Mouse (Mus musculus): ENCODE measurements at regions not wholly inside any gene's neighbourhood (a gene's known extent, or its start where the extent isn't known, plus 50 kb on each side); places are given as distances from the start of the nearest gene placed in this dataset.

GRCm38 (mm10) chr2:17876942-17877341, 119.8 kb downstream of the H2al2a start:
- no peaks in the 10 kb centered on the region for H3K36me3 ChIP-seq (ENCODE audit: control insufficient read depth, insufficient read depth, low read length)
- 93% methylated on average over 3 of the region's 3 CpGs for WGBS
- H3K4me1 ChIP-seq (ENCODE audit: control insufficient read depth, insufficient read depth, low read length): 0 out of 2 replicates have a peak, but pooled peaks cover 4% of the 10 kb centered on the region
- no peak overlapping the region for H3K4me3 ChIP-seq (ENCODE audit: low read depth, low read length)
- no peak overlapping the region for H3K9ac ChIP-seq (ENCODE audit: low read length)
- H3K27me3 ChIP-seq (ENCODE audit: control insufficient read depth, insufficient read depth, low read length): no peaks in the 10 kb centered on the region
- no peak for DNase-seq (ENCODE audit: low spot score, missing footprints)
- no peak overlapping the region for H3K4me2 ChIP-seq
- no peaks in the 10 kb centered on the region for H3K9me3 ChIP-seq (ENCODE audit: control insufficient read depth, low read length)
- no peak overlapping the region for H3K27ac ChIP-seq (ENCODE audit: low read depth, low read length)
- no peak for ATAC-seq (ENCODE audit: low FRiP score)

- Histone ChIP-seq H3K36me3 (ENCODE audit: control insufficient read depth, insufficient read depth, low read length) (no peaks in the 10 kb centered on the region), H3K9ac (ENCODE audit: low read length) (no peak overlapping the region), H3K4me1 (ENCODE audit: control insufficient read depth, insufficient read depth, low read length) (0 out of 2 replicates have a peak, but pooled peaks cover 2% of the 10 kb centered on the region), H3K4me3 (ENCODE audit: low read depth, low read length) (no peak overlapping the region), H3K27me3 (ENCODE audit: control insufficient read depth, insufficient read depth, low read length) (no peaks in the 10 kb centered on the region), H3K9me3 (ENCODE audit: control insufficient read depth, low read length) (no peaks in the 10 kb centered on the region), H3K27ac (ENCODE audit: low read depth, low read length) (no peak overlapping the region), H3K4me2 (no peak overlapping the region)
- WGBS: 87% methylated on average over 9 of the region's 9 CpGs
- DNase-seq (ENCODE audit: low spot score, missing footprints) (no peak), ATAC-seq (ENCODE audit: low FRiP score) (no peak)
Observed at GRCm38 (mm10) chr2:17876155-17876554, 120.6 kb downstream of the H2al2a start.

GRCm38 (mm10) chr2:17870562-17870961, 126.2 kb downstream of the H2al2a start:
- Histone ChIP-seq H3K36me3 (ENCODE audit: control insufficient read depth, insufficient read depth, low read length) (no peaks in the 10 kb centered on the region), H3K4me2 (no peak overlapping the region), H3K27ac (ENCODE audit: low read depth, low read length) (no peak overlapping the region), H3K4me1 (ENCODE audit: control insufficient read depth, insufficient read depth, low read length) (peaks cover 3% of the 10 kb centered on the region; the same call in 1 of the 2 replicates), H3K9me3 (ENCODE audit: control insufficient read depth, low read length) (no peaks in the 10 kb centered on the region), H3K27me3 (ENCODE audit: control insufficient read depth, insufficient read depth, low read length) (no peaks in the 10 kb centered on the region), H3K4me3 (ENCODE audit: low read depth, low read length) (no peak overlapping the region), H3K9ac (ENCODE audit: low read length) (no peak overlapping the region)
- WGBS: 50% methylated on average over 2 of the region's 2 CpGs
- DNase-seq (ENCODE audit: low spot score, missing footprints) (no peak), ATAC-seq (ENCODE audit: low FRiP score) (no peak)

DNA sequence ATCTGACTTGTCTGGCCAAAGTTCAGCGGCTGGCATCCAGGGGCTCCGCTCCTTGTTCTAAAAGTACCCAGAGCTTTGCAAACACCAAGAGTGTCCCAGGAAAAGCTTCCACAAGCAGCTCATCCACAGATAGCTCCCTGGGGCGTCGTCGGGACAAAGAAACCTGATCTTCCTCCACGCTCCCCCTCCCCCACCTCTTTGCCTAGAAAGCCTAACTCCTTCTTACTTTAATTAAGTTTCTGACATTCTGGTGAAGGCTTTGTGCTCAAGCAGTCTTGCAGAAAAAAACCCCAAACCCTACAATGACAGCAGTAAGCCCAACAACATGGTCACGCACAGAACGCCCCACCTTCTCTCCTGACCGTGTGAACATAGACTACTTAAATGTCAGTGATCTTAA, 128.6 kb downstream of the H2al2a start:
- H3K9ac ChIP-seq (ENCODE audit: low read length): no peak overlapping the region
- H3K27me3 ChIP-seq (ENCODE audit: control insufficient read depth, insufficient read depth, low read length): no peaks in the 10 kb centered on the region
- no peak overlapping the region for H3K27ac ChIP-seq (ENCODE audit: low read depth, low read length)
- H3K36me3 ChIP-seq (ENCODE audit: control insufficient read depth, insufficient read depth, low read length): no peaks in the 10 kb centered on the region
- peaks cover 9% of the 10 kb centered on the region for H3K4me1 ChIP-seq (ENCODE audit: control insufficient read depth, insufficient read depth, low read length)
- no peaks in the 10 kb centered on the region for H3K9me3 ChIP-seq (ENCODE audit: control insufficient read depth, low read length)
- H3K4me3 ChIP-seq (ENCODE audit: low read depth, low read length): no peak overlapping the region
- DNase-seq (ENCODE audit: low spot score, missing footprints) (peak; percentile 88), ATAC-seq (ENCODE audit: low FRiP score) (no peak)
- H3K4me2 ChIP-seq: no peak overlapping the region
- WGBS: 5% methylated on average over 9 of the region's 9 CpGs

DNA sequence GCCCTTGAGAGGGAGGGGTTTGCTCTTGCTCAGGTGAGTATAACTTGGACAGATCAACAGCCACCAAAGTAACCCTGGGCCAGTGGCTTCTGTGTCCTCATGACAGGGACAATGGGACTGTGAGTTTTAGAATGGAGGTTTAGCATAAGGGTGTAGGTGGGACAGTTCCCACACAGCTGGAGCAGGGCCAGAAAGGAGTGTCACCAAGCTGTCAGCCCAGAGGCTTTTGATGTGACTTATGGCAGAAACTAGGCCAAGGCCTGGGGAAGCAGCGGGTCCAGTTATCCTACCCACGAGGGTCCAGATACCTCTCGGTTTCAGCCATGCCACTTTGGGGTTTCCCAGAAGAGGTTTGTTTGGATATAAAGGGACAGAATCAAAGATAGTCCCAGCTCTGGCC, 129.4 kb downstream of the H2al2a start:
- H3K9me3 ChIP-seq (ENCODE audit: control insufficient read depth, low read length): no peaks in the 10 kb centered on the region
- no peak overlapping the region for H3K4me2 ChIP-seq
- no peak for ATAC-seq (ENCODE audit: low FRiP score)
- H3K36me3 ChIP-seq (ENCODE audit: control insufficient read depth, insufficient read depth, low read length): no peaks in the 10 kb centered on the region
- no peak overlapping the region for H3K4me3 ChIP-seq (ENCODE audit: low read depth, low read length)
- H3K27ac ChIP-seq (ENCODE audit: low read depth, low read length): no peak overlapping the region
- H3K4me1 ChIP-seq (ENCODE audit: control insufficient read depth, insufficient read depth, low read length): peaks cover 9% of the 10 kb centered on the region
- H3K27me3 ChIP-seq (ENCODE audit: control insufficient read depth, insufficient read depth, low read length): no peaks in the 10 kb centered on the region
- WGBS: 74% methylated on average over 3 of the region's 3 CpGs
- no peak for DNase-seq (ENCODE audit: low spot score, missing footprints)
- no peak overlapping the region for H3K9ac ChIP-seq (ENCODE audit: low read length)

DNA sequence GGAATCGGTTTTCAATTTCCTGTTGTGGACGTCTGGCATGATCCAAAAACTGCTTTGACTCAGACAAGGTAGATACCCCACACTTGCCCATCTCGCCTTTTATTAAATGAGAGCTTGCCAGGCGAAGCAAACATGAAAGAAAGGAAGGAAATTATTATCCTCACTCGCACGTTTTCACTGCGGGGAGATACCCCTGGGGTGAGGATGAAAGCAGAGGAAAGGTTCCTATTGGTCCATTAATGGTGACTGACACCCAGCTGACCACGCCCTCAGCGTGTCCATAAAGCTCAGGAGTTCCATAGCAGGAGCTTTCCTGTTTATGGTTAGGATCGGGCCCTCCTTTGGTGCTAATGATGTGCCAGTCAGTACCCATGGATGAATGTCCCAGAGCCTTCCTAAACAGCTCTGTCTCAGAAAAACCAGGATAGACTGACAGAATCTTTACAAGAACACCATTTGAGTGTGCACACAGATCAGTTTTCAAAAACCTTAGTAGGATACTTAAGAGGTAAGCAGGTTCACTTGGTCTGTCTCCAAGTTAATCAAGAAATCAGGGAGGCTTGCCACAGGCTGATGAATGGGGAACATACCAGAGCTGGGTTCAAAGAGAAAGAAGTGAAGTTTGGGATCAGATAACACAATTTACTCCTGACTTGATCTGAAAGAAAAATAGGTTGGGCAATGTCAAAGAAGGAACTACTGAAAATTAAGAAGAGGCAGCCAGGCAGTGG, 130.7 kb upstream of the Nebl start:
- no peaks in the 10 kb centered on the region for H3K27me3 ChIP-seq (ENCODE audit: control insufficient read depth, insufficient read depth, low read length)
- no peak overlapping the region for H3K9ac ChIP-seq (ENCODE audit: low read length)
- no peak for DNase-seq (ENCODE audit: low spot score, missing footprints)
- ATAC-seq (ENCODE audit: low FRiP score): peak; percentile 70; the same call in 1 of the 2 replicates
- WGBS: 20% methylated on average over 10 of the region's 10 CpGs
- H3K4me3 ChIP-seq (ENCODE audit: low read depth, low read length): no peak overlapping the region
- H3K4me1 ChIP-seq (ENCODE audit: control insufficient read depth, insufficient read depth, low read length): peaks cover 6% of the 10 kb centered on the region
- no peaks in the 10 kb centered on the region for H3K36me3 ChIP-seq (ENCODE audit: control insufficient read depth, insufficient read depth, low read length)
- H3K4me2 ChIP-seq: peak overlapping the region; percentile 32
- H3K27ac ChIP-seq (ENCODE audit: low read depth, low read length): no peak overlapping the region
- no peaks in the 10 kb centered on the region for H3K9me3 ChIP-seq (ENCODE audit: control insufficient read depth, low read length)

DNA sequence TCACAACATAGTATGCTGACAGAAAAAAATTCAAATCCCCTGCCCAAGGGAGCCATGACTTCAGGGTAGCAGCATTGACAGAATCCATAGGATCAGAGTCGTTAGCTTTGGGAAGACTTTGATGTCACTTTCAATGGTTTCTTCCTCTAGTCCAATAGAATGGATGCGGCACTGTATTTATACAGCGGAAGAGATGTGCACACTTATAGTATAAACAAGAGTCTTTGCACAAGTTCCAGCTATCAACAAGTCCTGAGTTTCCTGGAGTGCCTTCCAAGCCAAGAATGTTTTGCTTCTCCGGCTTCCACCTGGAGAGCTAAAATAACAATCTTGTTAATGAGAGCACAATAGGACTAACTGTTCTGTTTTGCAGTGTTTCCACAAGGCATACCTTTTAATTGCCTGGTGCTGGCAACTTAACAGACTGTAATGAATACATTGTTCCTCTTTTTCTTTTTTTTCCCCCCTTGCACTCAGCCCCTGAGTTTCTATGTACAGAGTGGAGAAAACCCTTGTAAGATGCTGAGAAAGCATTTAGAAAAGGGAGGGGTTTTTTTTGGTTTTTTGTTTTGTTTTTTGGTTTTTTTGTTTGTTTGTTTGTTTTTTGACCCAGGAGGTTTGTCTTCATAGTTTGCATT, 129.8 kb upstream of the Nebl start:
- WGBS: 49% methylated on average over 4 of the region's 4 CpGs
- H3K4me1 ChIP-seq (ENCODE audit: control insufficient read depth, insufficient read depth, low read length): peaks cover 6% of the 10 kb centered on the region
- ATAC-seq (ENCODE audit: low FRiP score): no peak
- no peak overlapping the region for H3K27ac ChIP-seq (ENCODE audit: low read depth, low read length)
- no peaks in the 10 kb centered on the region for H3K9me3 ChIP-seq (ENCODE audit: control insufficient read depth, low read length)
- no peak overlapping the region for H3K4me3 ChIP-seq (ENCODE audit: low read depth, low read length)
- H3K9ac ChIP-seq (ENCODE audit: low read length): no peak overlapping the region
- H3K36me3 ChIP-seq (ENCODE audit: control insufficient read depth, insufficient read depth, low read length): no peaks in the 10 kb centered on the region
- no peak for DNase-seq (ENCODE audit: low spot score, missing footprints)
- no peaks in the 10 kb centered on the region for H3K27me3 ChIP-seq (ENCODE audit: control insufficient read depth, insufficient read depth, low read length)
- no peak overlapping the region for H3K4me2 ChIP-seq

DNA sequence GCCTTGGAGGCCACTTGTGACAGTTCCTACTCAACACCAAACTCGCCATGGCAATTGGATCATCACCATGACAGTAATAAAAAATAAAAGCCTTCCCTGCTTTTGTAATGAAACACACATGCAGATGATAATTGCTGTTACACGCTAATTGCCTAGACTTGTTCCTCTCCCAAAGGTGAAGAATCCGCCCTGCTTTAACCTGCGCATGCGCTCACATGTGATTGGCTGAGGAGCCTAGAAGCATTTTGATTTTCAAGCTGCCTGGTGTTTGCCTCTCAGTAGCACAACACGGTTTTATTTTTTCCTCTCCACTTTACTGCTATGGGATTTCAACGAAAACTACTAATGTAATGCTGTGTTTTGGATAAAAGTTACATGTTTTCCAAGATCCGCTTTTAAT, 128.0 kb upstream of the Nebl start:
- H3K4me3 ChIP-seq (ENCODE audit: low read depth, low read length): no peak overlapping the region
- DNase-seq (ENCODE audit: low spot score, missing footprints) (no peak), ATAC-seq (ENCODE audit: low FRiP score) (no peak)
- H3K9ac ChIP-seq (ENCODE audit: low read length): no peak overlapping the region
- no peak overlapping the region for H3K27ac ChIP-seq (ENCODE audit: low read depth, low read length)
- no peak overlapping the region for H3K4me2 ChIP-seq
- no peaks in the 10 kb centered on the region for H3K36me3 ChIP-seq (ENCODE audit: control insufficient read depth, insufficient read depth, low read length)
- H3K4me1 ChIP-seq (ENCODE audit: control insufficient read depth, insufficient read depth, low read length): peaks cover 3% of the 10 kb centered on the region
- WGBS: 94% methylated on average over 8 of the region's 8 CpGs
- no peaks in the 10 kb centered on the region for H3K9me3 ChIP-seq (ENCODE audit: control insufficient read depth, low read length)
- no peaks in the 10 kb centered on the region for H3K27me3 ChIP-seq (ENCODE audit: control insufficient read depth, insufficient read depth, low read length)

- WGBS: 76% methylated on average over 8 of the region's 8 CpGs
- no peak overlapping the region for H3K4me3 ChIP-seq (ENCODE audit: low read depth, low read length)
- H3K27me3 ChIP-seq (ENCODE audit: control insufficient read depth, insufficient read depth, low read length): no peaks in the 10 kb centered on the region
- H3K27ac ChIP-seq (ENCODE audit: low read depth, low read length): no peak overlapping the region
- no peaks in the 10 kb centered on the region for H3K36me3 ChIP-seq (ENCODE audit: control insufficient read depth, insufficient read depth, low read length)
- no peak for DNase-seq (ENCODE audit: low spot score, missing footprints)
- no peak overlapping the region for H3K9ac ChIP-seq (ENCODE audit: low read length)
- no peak for ATAC-seq (ENCODE audit: low FRiP score)
- no peak overlapping the region for H3K4me2 ChIP-seq
- peaks cover 4% of the 10 kb centered on the region for H3K4me1 ChIP-seq (ENCODE audit: control insufficient read depth, insufficient read depth, low read length)
- no peaks in the 10 kb centered on the region for H3K9me3 ChIP-seq (ENCODE audit: control insufficient read depth, low read length)
Observed at GRCm38 (mm10) chr2:17858326-17858725, 127.1 kb upstream of the Nebl start.

Measured in midbrain, embryonic 11.5 days (tissue).